Mouse (Mus musculus) spleen, adult 10 weeks (tissue): Measurements from ENCODE around the gene Olfr575. TPM values are rescaled to one million over a fixed set of nuclear protein-coding genes. Genes with fewer than 3 reads are reported as not detected.

Experiments used
- polyA plus RNA-seq: library from polyadenylated mRNA; stranded (reverse); fragments of 350-450 nt; fragmentation: Illumina TruSeq; extraction: RNeasy Lipid Tissue Mini Kit (QIAGEN cat#74804); gene quantifications from one replicate; pipeline ENCODE4 v1.2.3, GENCODE M21; 2015; ENCODE audit warnings: low replicate concordance; ENCODE audit not compliant: insufficient read depth

The Olfr575 gene
- polyA plus RNA-seq: not detected

DNA sequence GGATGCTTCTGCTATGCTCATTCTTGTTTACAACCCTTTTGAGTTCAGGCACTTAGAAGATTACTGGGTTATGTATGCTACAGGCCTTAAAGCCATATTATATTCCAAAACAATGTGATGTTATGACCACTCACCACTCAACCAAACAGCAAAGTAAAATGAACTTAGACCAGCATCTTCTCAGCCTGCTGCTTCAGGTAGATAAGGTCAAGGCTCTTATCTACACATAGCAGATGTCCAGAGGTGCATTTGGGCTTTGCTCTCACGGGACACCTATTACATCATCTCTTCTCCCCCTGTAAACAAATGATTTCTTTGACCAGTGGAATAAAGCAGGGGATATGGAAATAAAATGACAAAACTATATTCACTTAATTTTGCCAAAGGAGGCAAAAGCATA, at the start of gene Olfr575:
Gene Olfr575 (minus strand): TSS at position 183 of the 400 bp plus-strand sequence.

GRCm38 (mm10) chr7:102989224-102989623, 30.6 kb upstream of the Olfr575 start, which contains the start of gene Olfr578:
TSS of gene Olfr578 (minus strand) at chr7:102989324.

GRCm38 (mm10) chr7:102975843-102976242, 17.3 kb upstream of the Olfr575 start, which contains the start of gene Olfr577:
TSS of gene Olfr577 (minus strand) at chr7:102975943.

GRCm38 (mm10) chr7:102962360-102962759, 3.8 kb upstream of the Olfr575 start, which contains the start of gene Olfr576:
TSS of gene Olfr576 (plus strand) at chr7:102962660.

DNA sequence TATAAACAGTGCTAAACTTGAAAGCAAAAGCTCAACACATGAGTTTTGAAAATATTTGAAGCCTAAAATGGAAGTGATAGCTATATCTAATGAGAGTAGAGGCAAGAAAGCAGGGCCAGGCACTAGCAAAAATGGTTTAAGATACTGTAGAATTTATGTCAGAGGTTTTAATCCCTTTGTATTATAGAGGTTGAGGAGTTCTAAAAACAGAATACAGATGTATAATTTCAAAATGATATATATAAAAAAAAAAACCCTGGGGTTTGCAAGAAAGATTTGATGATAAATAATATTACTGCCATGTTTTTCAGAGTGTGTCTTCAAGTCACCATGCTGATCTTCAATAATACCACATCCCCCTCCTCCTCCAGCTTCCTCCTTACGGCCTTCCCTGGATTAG, 10.4 kb downstream of the Olfr575 start, which contains the start of gene Olfr574:
Gene Olfr574 (plus strand): TSS at position 301 of the 400 bp plus-strand sequence.

DNA sequence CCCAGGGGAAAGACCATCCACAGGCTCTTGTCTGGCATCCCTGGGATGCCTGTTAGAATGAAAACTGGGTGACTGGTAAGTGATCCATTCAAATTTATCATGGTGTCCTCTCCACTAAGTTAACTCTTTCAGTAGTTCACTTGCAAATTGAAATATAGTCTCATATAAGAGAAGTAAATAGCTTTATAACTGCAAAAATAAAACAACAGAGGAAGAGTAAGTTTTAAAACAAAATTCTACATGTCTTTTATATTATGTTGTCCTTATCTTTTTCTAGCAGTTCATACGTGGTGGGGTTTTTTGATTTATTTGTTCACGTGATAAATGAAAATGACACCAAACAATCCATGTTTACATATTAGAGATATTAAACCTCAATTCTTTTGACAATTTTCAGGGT, 16.1 kb downstream of the Olfr575 start, which contains the start of gene Olfr573-ps1:
Gene Olfr573-ps1 (minus strand): TSS at position 101 of the 400 bp plus-strand sequence.

DNA sequence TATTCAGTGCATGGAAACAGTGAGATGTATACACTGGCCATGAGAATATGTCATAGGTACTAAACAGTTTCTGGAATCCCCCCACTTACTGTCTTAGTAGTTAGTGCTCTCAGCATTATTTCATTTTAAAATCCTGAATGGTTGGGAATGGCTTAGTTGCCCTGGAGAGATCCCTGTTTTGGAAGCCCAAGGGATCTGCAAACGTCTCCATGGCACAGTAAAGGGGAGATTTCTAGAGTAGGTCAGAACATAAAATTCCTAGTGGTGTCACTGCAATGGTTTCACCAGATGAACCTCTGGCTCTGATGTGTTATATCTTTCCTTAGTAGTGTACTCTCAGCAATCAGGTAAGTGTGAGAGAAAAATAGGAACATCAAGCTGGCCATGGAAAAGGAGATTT, 34.5 kb downstream of the Olfr575 start, which contains the start of gene Olfr572:
Gene Olfr572 (plus strand): TSS at position 301 of the 400 bp plus-strand sequence.

GRCm38 (mm10) chr7:102917032-102917875, 41.3 kb downstream of the Olfr575 start, which contains the start of gene Olfr571:
TSS of gene Olfr571 (minus strand) at chr7:102917536.

Other genes with a start within 250 kb of the Olfr575 start
- gene Olfr33, start 239.7 kb downstream of the Olfr575 start, polyA plus RNA-seq: not detected
- gene Olfr559, start 231.3 kb downstream of the Olfr575 start, polyA plus RNA-seq: not detected
- gene Olfr560, start 199.4 kb downstream of the Olfr575 start, polyA plus RNA-seq: not detected
- 0.35 TPM for gene Olfr78, start 199.3 kb downstream of the Olfr575 start, polyA plus RNA-seq
- gene Olfr561, start 187.6 kb downstream of the Olfr575 start, polyA plus RNA-seq: not detected
- gene Olfr564, start 155.3 kb downstream of the Olfr575 start, polyA plus RNA-seq: not detected
- gene Olfr566, start 100.0 kb downstream of the Olfr575 start, polyA plus RNA-seq: not detected
- not detected for gene Olfr568, start 81.7 kb downstream of the Olfr575 start, polyA plus RNA-seq
- gene Olfr569, start 67.9 kb downstream of the Olfr575 start, polyA plus RNA-seq: not detected
- not detected for gene Olfr570, start 64.2 kb downstream of the Olfr575 start, polyA plus RNA-seq
- gene Olfr571, start 41.2 kb downstream of the Olfr575 start, polyA plus RNA-seq: not detected
- not detected for gene Olfr572, start 34.4 kb downstream of the Olfr575 start, polyA plus RNA-seq
- gene Olfr573-ps1, start 16.2 kb downstream of the Olfr575 start, polyA plus RNA-seq: not detected
- not detected for gene Olfr574, start 10.3 kb downstream of the Olfr575 start, polyA plus RNA-seq
- gene Olfr576, start 3.9 kb upstream of the Olfr575 start, polyA plus RNA-seq: not detected
- gene Olfr577, start 17.2 kb upstream of the Olfr575 start, polyA plus RNA-seq: not detected
- not detected for gene Olfr578, start 30.5 kb upstream of the Olfr575 start, polyA plus RNA-seq
- gene Olfr582, start 79.2 kb upstream of the Olfr575 start, polyA plus RNA-seq: not detected
- not detected for gene Olfr583, start 92.5 kb upstream of the Olfr575 start, polyA plus RNA-seq
- not detected for gene Olfr584, start 123.1 kb upstream of the Olfr575 start, polyA plus RNA-seq
- not detected for gene Olfr585, start 138.9 kb upstream of the Olfr575 start, polyA plus RNA-seq
- gene Olfr586, start 166.9 kb upstream of the Olfr575 start, polyA plus RNA-seq: not detected
- not detected for gene Olfr588-ps1, start 182.1 kb upstream of the Olfr575 start, polyA plus RNA-seq
- gene Olfr589, start 197.6 kb upstream of the Olfr575 start, polyA plus RNA-seq: not detected
- gene Olfr591, start 219.6 kb upstream of the Olfr575 start, polyA plus RNA-seq: not detected
- gene Olfr592, start 226.0 kb upstream of the Olfr575 start, polyA plus RNA-seq: not detected